Mouse (Mus musculus) intestine, postnatal 0 days (tissue): ENCODE results near the gene Gm10644. TPM values are rescaled to one million over a fixed set of nuclear protein-coding genes. Genes with fewer than 3 reads are reported as not detected.

Source experiments
- ATAC-seq: fragments of 200-750 bp; cut with Nextera tagmentation; 2 replicates; pipeline ENCODE4 v1.8.0; 2017; ENCODE audit warnings: mild to moderate bottlenecking, moderate TSS enrichment, moderate library complexity
- H3K27ac ChIP-seq: fragments of 300-500 bp; sonication (generic); 2 replicates; pipeline ENCODE4 v1.5.1; 2014; ENCODE audit warnings: mild to moderate bottlenecking, low read depth, low read length, moderate library complexity
- H3K27me3 ChIP-seq: fragments of 300-500 bp; sonication (generic); replicated peaks from 2 replicates; pipeline ENCODE4 v1.6.1; 2014; ENCODE audit warnings: low read length, mixed read lengths; ENCODE audit not compliant: control insufficient read depth, insufficient read depth
- H3K36me3 ChIP-seq: fragments of 300-500 bp; sonication (generic); 2 replicates; pipeline ENCODE4 v1.6.1; 2014; ENCODE audit warnings: mild to moderate bottlenecking, moderate library complexity; ENCODE audit not compliant: control insufficient read depth, insufficient read depth
- H3K4me1 ChIP-seq: fragments of 300-500 bp; sonication (generic); replicated peaks from 2 replicates; pipeline ENCODE4 v1.6.1; 2014; ENCODE audit warnings: antibody characterized with exemption, low read length, mixed read lengths; ENCODE audit not compliant: control insufficient read depth, insufficient read depth
- H3K4me2 ChIP-seq: fragments of 300-500 bp; sonication (generic); replicated peaks from 2 replicates; pipeline ENCODE4 v1.6.1; 2014; ENCODE audit warnings: low read depth, mild to moderate bottlenecking, moderate library complexity
- H3K4me3 ChIP-seq: fragments of 300-500 bp; sonication (generic); 2 replicates; pipeline ENCODE4 v1.5.1; 2014; ENCODE audit warnings: low read depth, low read length
- H3K9ac ChIP-seq: fragments of 300-500 bp; sonication (generic); 2 replicates; pipeline ENCODE4 v1.6.1; 2014; ENCODE audit warnings: mild to moderate bottlenecking, low read depth, low read length
- H3K9me3 ChIP-seq: fragments of 300-500 bp; sonication (generic); 2 replicates; pipeline ENCODE4 v1.6.1; 2016; ENCODE audit warnings: mixed run types; ENCODE audit not compliant: control insufficient read depth
- CTCF ChIP-seq: sonication (generic); IDR thresholded peaks from 2 replicates; pipeline ENCODE4 v1.5.1; 2016; ENCODE audit warnings: low read depth, mild to moderate bottlenecking, control low read depth, antibody characterized with exemption, moderate library complexity
- WGBS: fragments of 180-500 bp; shearing (Covaris S2); extraction: QIAGEN DNeasy Blood & Tissue Kit; methylation state at CpG from one replicate; pipeline ENCODE4 v1.1.7; 2014; 5-methylcytosine and 5-hydroxymethylcytosine counted together
- polyA plus RNA-seq: library from polyadenylated mRNA; unstranded; fragments of >200 nt; fragmentation: Nextera tagmentation; extraction: Ambion mirVana; gene quantifications from 2 replicates; pipeline ENCODE4 v1.2.1, GENCODE M21; 2015

Gm10644 gene
- polyA plus RNA-seq = 0.09 and 0.12 TPM in 2 replicates

DNA sequence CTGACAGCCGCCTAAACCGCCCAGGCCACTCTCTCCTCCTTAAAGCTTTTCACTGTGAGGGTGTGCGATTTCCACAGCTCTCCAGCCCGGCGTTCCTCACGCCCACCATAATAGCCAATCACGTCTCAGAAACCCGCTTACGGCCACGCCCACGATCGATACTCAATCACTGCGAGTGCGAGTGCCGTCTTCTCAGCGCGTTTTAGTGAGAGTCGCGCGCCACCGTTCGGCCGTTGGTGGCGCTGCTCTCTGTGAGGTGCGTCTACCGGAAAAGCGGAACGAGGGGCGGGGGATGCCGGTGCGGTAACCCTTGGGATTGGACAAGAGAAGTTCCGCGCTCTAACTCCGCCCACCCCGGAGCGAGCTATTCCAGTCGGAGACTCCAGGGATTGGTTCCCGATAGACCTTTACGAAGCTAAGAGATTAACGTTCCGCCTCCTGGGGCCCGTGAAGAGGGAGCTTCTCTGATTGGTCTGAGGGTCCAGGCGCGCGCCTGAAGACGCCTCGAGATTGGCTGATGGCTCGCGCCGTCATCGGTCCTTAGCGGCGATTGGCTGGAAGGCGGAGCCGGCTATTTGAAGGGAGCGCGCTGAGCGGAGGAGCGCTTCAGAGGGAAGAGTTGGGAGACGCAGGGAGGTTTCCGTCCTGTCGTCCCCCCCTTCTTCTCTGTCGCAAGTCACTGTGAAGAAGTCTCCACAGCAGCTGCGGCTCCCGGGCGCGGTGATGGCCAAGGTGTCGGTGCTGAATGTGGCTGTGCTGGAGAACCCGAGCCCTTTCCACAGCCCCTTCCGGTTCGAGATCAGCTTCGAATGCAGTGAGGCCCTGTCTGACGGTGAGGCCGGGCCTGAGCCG is at the start of gene Gm10644, which contains the start of gene Asf1b:
TSS of gene Gm10644 (minus strand) at position 100 of the 852 bp plus-strand sequence.
TSS of gene Asf1b (plus strand) at position 402 of the 852 bp plus-strand sequence.
- peak within 1 kb of the TSS; percentile 77 for H3K4me3 ChIP-seq
- H3K9me3 ChIP-seq = no peaks in the 10 kb centered on the region
- H3K27ac ChIP-seq = no peak within 1 kb of the TSS
- peak; percentile 94 for TF ChIP-seq CTCF
- peak within 1 kb of the TSS; percentile 58 for H3K9ac ChIP-seq
- peak within 1 kb of the TSS; percentile 96 for H3K4me2 ChIP-seq
- 0 out of 2 replicates have a peak, but pooled peaks cover 3% of the 10 kb centered on the region for H3K4me1 ChIP-seq
- under 1% methylated on average over 75 of the region's 75 CpGs for WGBS
- H3K27me3 ChIP-seq = no peaks in the 10 kb centered on the region
- ATAC-seq = peak; percentile 99
- H3K36me3 ChIP-seq = no peaks in the 10 kb centered on the region

DNA sequence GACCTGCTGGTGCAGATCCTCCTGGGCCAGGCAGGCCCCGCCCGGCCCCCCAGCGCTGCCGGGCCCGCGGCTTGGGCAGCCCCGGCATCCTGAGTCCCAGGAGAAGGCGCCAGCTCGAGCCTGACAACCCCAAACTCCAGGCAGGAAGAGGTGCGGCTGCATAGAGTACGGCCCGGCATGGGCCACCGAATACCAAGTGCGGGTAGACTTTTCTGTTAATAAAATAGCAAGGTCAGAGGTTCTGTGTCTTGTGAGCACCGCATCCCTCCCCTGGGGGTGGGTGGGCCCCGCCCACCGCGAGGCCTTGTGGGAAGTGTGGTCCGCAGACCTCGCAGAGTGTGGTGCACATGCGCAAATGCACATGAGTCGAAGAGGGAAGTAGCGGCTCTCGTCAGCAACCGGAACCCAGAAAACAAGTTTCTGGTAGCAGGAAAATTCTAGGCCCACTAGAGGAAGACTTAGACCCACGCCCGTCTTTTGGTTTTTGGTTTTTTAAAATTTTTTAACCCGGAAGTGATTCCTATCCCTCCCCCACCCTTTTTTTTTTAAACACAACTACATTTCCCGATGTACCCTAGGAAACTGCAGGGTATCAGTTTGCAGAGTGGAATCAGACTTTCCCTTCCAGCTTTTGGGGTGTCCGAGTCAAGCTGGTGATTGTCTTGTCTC is 49.7 kb upstream of the Gm10644 start:
- no peaks in the 10 kb centered on the region for H3K9me3 ChIP-seq
- peak overlapping the region; percentile 55 for H3K9ac ChIP-seq
- peak overlapping the region; percentile 93 for H3K4me2 ChIP-seq
- ATAC-seq = peak; percentile 80
- H3K4me1 ChIP-seq = 0 out of 2 replicates have a peak, but pooled peaks cover 4% of the 10 kb centered on the region
- peak overlapping the region; percentile 51 for H3K27ac ChIP-seq
- no peaks in the 10 kb centered on the region for H3K27me3 ChIP-seq
- no peak for TF ChIP-seq CTCF
- peaks cover 6% of the 10 kb centered on the region; the same call in 1 of the 2 replicates for H3K36me3 ChIP-seq
- WGBS = under 1% methylated on average over 30 of the region's 30 CpGs
- peak overlapping the region; percentile 54 for H3K4me3 ChIP-seq

- WGBS = 70% methylated on average over 6 of the region's 6 CpGs
- ATAC-seq = 0 out of 2 replicates have a peak, but pooled peaks have one; percentile 15
- H3K27ac ChIP-seq = peak overlapping the region; percentile 51; the same call in 1 of the 2 replicates
- peak overlapping the region; percentile 55; the same call in 1 of the 2 replicates for H3K9ac ChIP-seq
- H3K36me3 ChIP-seq = peaks cover 6% of the 10 kb centered on the region; the same call in 1 of the 2 replicates
- peak overlapping the region; percentile 54 for H3K4me3 ChIP-seq
- TF ChIP-seq CTCF = no peak
- peaks cover 4% of the 10 kb centered on the region; the same call in 1 of the 2 replicates for H3K4me1 ChIP-seq
- no peaks in the 10 kb centered on the region for H3K9me3 ChIP-seq
- peak overlapping the region; percentile 93 for H3K4me2 ChIP-seq
- H3K27me3 ChIP-seq = no peaks in the 10 kb centered on the region
These were observed 48.7 kb upstream of the Gm10644 start for GRCm38 (mm10) chr8:84003612-84004246.

GRCm38 (mm10) chr8:84002957-84003611 is 48.1 kb upstream of the Gm10644 start:
- no peaks in the 10 kb centered on the region for H3K27me3 ChIP-seq
- no peak for ATAC-seq
- no peak overlapping the region for H3K4me3 ChIP-seq
- no peaks in the 10 kb centered on the region for H3K9me3 ChIP-seq
- peak overlapping the region; percentile 21 for H3K4me2 ChIP-seq
- H3K9ac ChIP-seq = no peak overlapping the region
- TF ChIP-seq CTCF = no peak
- no peak overlapping the region for H3K27ac ChIP-seq
- peaks cover 6% of the 10 kb centered on the region; the same call in 1 of the 2 replicates for H3K36me3 ChIP-seq
- 73% methylated on average over 12 of the region's 12 CpGs for WGBS
- peaks cover 4% of the 10 kb centered on the region; the same call in 1 of the 2 replicates for H3K4me1 ChIP-seq

GRCm38 (mm10) chr8:84001281-84002000 is 46.4 kb upstream of the Gm10644 start, which contains the start of gene 1700067K01Rik:
1700067K01Rik (plus strand) TSS chr8:84001502.
- no peak within 1 kb of the TSS for H3K4me2 ChIP-seq
- ATAC-seq = no peak

More at GRCm38 (mm10) chr8:84001281-84002000, 46.4 kb upstream of the Gm10644 start, which contains the start of gene 1700067K01Rik:
- H3K4me1 ChIP-seq = peaks cover 4% of the 10 kb centered on the region; the same call in 1 of the 2 replicates
- no peak within 1 kb of the TSS for H3K4me3 ChIP-seq
- H3K27ac ChIP-seq = no peak within 1 kb of the TSS
- H3K9ac ChIP-seq = no peak within 1 kb of the TSS
- no peaks in the 10 kb centered on the region for H3K9me3 ChIP-seq
- peaks cover 6% of the 10 kb centered on the region; the same call in 1 of the 2 replicates for H3K36me3 ChIP-seq
- TF ChIP-seq CTCF = no peak
- H3K27me3 ChIP-seq = no peaks in the 10 kb centered on the region
- WGBS = 62% methylated on average over 61 of the region's 61 CpGs
